Mouse (Mus musculus) stomach, embryonic 14.5 days (tissue): ENCODE measurements around the gene Pex13. TPM values are rescaled to one million over a fixed set of nuclear protein-coding genes. Genes with fewer than 3 reads are reported as not detected.
"Not testable (repeated sequence)": the region's sequence is repeated elsewhere in the genome, so short reads cannot be mapped to it uniquely, and the experiment has no call there.

Experiments used
- ATAC-seq: fragments of 200-750 bp; cut with Nextera tagmentation; 2 replicates; pipeline ENCODE4 v1.8.0; 2017; ENCODE audit warnings: low read depth, moderate TSS enrichment; ENCODE audit not compliant: insufficient number of reproducible peaks, insufficient read depth, low FRiP score
- H3K27ac ChIP-seq: fragments of 300-500 bp; sonication (generic); 2 replicates; pipeline ENCODE4 v1.5.1; 2014; ENCODE audit warnings: mild to moderate bottlenecking, low read length, moderate library complexity, mixed read lengths
- H3K27me3 ChIP-seq: fragments of 300-500 bp; sonication (generic); 2 replicates; pipeline ENCODE4 v1.6.1; 2014; ENCODE audit warnings: low read length, control low read depth, mixed read lengths; ENCODE audit not compliant: control insufficient read depth, insufficient read depth
- H3K36me3 ChIP-seq: fragments of 300-500 bp; sonication (generic); 2 replicates; pipeline ENCODE4 v1.6.1; 2014; ENCODE audit warnings: mild to moderate bottlenecking, control low read depth, low read length, moderate library complexity, mixed read lengths; ENCODE audit not compliant: control insufficient read depth, insufficient read depth
- H3K4me1 ChIP-seq: fragments of 300-500 bp; sonication (generic); 2 replicates; pipeline ENCODE4 v1.6.1; 2014; ENCODE audit warnings: low read length, control low read depth, mixed read lengths; ENCODE audit not compliant: control insufficient read depth, insufficient read depth
- H3K4me2 ChIP-seq: fragments of 300-500 bp; sonication (generic); replicated peaks from 2 replicates; pipeline ENCODE4 v1.6.1; 2014; ENCODE audit warnings: low read depth, low read length, control low read depth
- H3K4me3 ChIP-seq: fragments of 300-500 bp; sonication (generic); 2 replicates; pipeline ENCODE4 v1.5.1; 2014; ENCODE audit warnings: low read depth, low read length, control low read depth
- H3K9ac ChIP-seq: fragments of 300-500 bp; sonication (generic); replicated peaks from 2 replicates; pipeline ENCODE4 v1.6.1; 2014; ENCODE audit warnings: low read depth, mild to moderate bottlenecking, control low read depth, low read length, moderate library complexity, mixed read lengths
- H3K9me3 ChIP-seq: fragments of 300-500 bp; sonication (generic); 2 replicates; pipeline ENCODE4 v1.6.1; 2016; ENCODE audit warnings: low read depth, low read length, control low read depth; ENCODE audit not compliant: control insufficient read depth
- WGBS: fragments of 180-500 bp; shearing (Covaris S2); extraction: QIAGEN DNeasy Blood & Tissue Kit; methylation state at CpG from one replicate; pipeline ENCODE4 v1.1.7; 2014; 5-methylcytosine and 5-hydroxymethylcytosine counted together
- polyA plus RNA-seq: library from polyadenylated mRNA; unstranded; fragments of >200 nt; fragmentation: Nextera tagmentation; extraction: Ambion mirVana; gene quantifications from 2 replicates; pipeline ENCODE4 v1.2.1, GENCODE M21; 2014

Gene Pex13
- polyA plus RNA-seq, 1 experiment from 2014 or later, result 28.8 TPM

GRCm38 (mm10) chr11:23632945-23633878 is 32.5 kb downstream of the Pex13 start, which contains the start of gene 0610010F05Rik:
Gene 0610010F05Rik, minus strand, starts transcription at chr11:23633639.
- ATAC-seq, result peak; percentile 100
- Histone ChIP-seq H3K4me3 (peak within 1 kb of the TSS; percentile 80), H3K9ac (peak within 1 kb of the TSS; percentile 88), H3K27me3 (no peaks in the 10 kb centered on the region), H3K4me1 (no peaks in the 10 kb centered on the region), H3K36me3 (peaks cover 2% of the 10 kb centered on the region; the same call in 1 of the 2 replicates), H3K4me2 (peak within 1 kb of the TSS; percentile 74), H3K27ac (peak within 1 kb of the TSS; percentile 81), H3K9me3 (no peaks in the 10 kb centered on the region)
- WGBS, result 0% methylated on average over 98 of the region's 103 CpGs

- no peak overlapping the region for H3K9ac ChIP-seq
- H3K4me2 ChIP-seq, result no peak overlapping the region
- no peak overlapping the region for H3K4me3 ChIP-seq
- no peak overlapping the region for H3K27ac ChIP-seq
- no peak for ATAC-seq
- H3K27me3 ChIP-seq, result no peaks in the 10 kb centered on the region
- H3K36me3 ChIP-seq, result peaks cover 6% of the 10 kb centered on the region; the same call in 1 of the 2 replicates
- no peaks in the 10 kb centered on the region for H3K4me1 ChIP-seq
- no peaks in the 10 kb centered on the region for H3K9me3 ChIP-seq
Measured at GRCm38 (mm10) chr11:23630664-23631063, 35.1 kb downstream of the Pex13 start.

- no peaks in the 10 kb centered on the region for H3K27me3 ChIP-seq
- no peak overlapping the region for H3K27ac ChIP-seq
- no peak overlapping the region for H3K4me2 ChIP-seq
- ATAC-seq, result no peak
- H3K4me1 ChIP-seq, result no peaks in the 10 kb centered on the region
- no peaks in the 10 kb centered on the region for H3K9me3 ChIP-seq
- 81% methylated on average over 5 of the region's 5 CpGs for WGBS
- no peak overlapping the region for H3K9ac ChIP-seq
- no peak overlapping the region for H3K4me3 ChIP-seq
- no peaks in the 10 kb centered on the region; the same call in none of the 2 replicates for H3K36me3 ChIP-seq
Measured at GRCm38 (mm10) chr11:23618995-23619394, 46.8 kb downstream of the Pex13 start.

- ATAC-seq, result no peak
- Histone ChIP-seq H3K27me3 (no peaks in the 10 kb centered on the region), H3K9me3 (no peaks in the 10 kb centered on the region), H3K4me3 (no peak overlapping the region), H3K4me1 (no peaks in the 10 kb centered on the region), H3K9ac (no peak overlapping the region), H3K36me3 (peaks cover 10% of the 10 kb centered on the region), H3K4me2 (no peak overlapping the region), H3K27ac (no peak overlapping the region)
- 89% methylated on average over 5 of the region's 5 CpGs for WGBS
Measured at GRCm38 (mm10) chr11:23614546-23614945, 51.2 kb downstream of the Pex13 start.

- not testable (repeated sequence) for H3K4me1 ChIP-seq, H3K27me3 ChIP-seq, H3K4me3 ChIP-seq, H3K9me3 ChIP-seq, H3K27ac ChIP-seq, H3K9ac ChIP-seq, ATAC-seq, H3K4me2 ChIP-seq
- 85% methylated on average over 6 of the region's 6 CpGs for WGBS
- H3K36me3 ChIP-seq, result peaks cover 20% of the 10 kb centered on the region
Measured at GRCm38 (mm10) chr11:23607291-23607690, 58.5 kb downstream of the Pex13 start.

Other genes with a start within 250 kb of the Pex13 start
- 74.7 and 81.8 TPM in 2 replicates for gene Ahsa2, start 167.9 kb downstream of the Pex13 start, polyA plus RNA-seq
- gene 1700093K21Rik, start 144.8 kb downstream of the Pex13 start, polyA plus RNA-seq, result not detected in 2 replicates
- gene 0610010F05Rik, start 32.3 kb downstream of the Pex13 start, polyA plus RNA-seq, result 32.0 and 35.5 TPM in 2 replicates
- gene Pus10, start 285 bp downstream of the Pex13 start, polyA plus RNA-seq, result 21.5 and 24.3 TPM in 2 replicates
- gene Rel, start 105.0 kb upstream of the Pex13 start, polyA plus RNA-seq, result 2.1 and 2.2 TPM in 2 replicates
- 15.8 and 16.3 TPM in 2 replicates for gene Papolg, start 229.3 kb upstream of the Pex13 start, polyA plus RNA-seq